Mouse (Mus musculus): ENCODE results near the gene Rcc1.

DNA sequence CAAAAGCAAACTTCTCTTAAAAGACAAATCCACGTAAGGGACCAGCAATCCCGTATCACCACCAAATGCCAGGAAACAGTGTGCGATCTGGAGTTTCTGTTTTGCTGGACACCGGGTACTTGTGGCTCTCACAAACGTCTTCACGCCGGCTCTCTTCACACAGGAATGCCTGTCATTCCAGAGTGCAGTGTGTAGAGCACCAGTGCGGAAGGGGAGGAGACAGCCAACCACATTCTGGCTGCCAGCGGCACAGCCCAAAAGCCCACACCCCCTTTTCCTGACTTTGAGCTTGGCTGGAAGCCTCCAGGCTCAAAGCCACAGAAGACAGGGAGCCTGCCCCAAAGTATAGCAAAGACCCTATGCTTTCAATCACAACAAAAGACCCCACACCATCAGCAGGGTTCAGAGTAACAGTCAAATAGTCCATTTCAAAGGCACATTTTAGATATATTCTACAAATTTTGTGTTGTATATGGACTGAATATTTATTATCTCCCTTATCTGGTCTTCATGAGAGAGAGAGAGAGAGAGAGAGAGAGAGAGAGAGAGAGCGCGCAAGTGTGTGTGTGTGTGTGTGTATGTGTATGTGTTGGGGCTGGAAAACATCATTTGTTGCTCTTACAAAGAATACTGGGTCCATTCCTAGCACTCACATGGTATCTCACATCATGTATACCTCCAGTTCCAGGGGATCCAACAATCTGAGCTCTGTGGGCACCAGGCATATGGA lies 44.8 kb upstream of the Rcc1 start:
- no peak for TF ChIP-seq ZC3H11A (IDR thresholded peaks at IDR 0.05; ENCODE audit: low read depth, low read length)
- TF ChIP-seq USF1 (IDR thresholded peaks at IDR 0.05; ENCODE audit: low read depth, low read length): no peak
- TF ChIP-seq CHD2 (IDR thresholded peaks at IDR 0.05; ENCODE audit: low read length): no peak

Data from CH12.LX (cell line).